Mouse (Mus musculus): ENCODE data around the gene Fam107b.
"Not testable (repeated sequence)": the region's sequence is repeated elsewhere in the genome, so short reads cannot be mapped to it uniquely, and the experiment has no call there.

The Fam107b gene

DNA sequence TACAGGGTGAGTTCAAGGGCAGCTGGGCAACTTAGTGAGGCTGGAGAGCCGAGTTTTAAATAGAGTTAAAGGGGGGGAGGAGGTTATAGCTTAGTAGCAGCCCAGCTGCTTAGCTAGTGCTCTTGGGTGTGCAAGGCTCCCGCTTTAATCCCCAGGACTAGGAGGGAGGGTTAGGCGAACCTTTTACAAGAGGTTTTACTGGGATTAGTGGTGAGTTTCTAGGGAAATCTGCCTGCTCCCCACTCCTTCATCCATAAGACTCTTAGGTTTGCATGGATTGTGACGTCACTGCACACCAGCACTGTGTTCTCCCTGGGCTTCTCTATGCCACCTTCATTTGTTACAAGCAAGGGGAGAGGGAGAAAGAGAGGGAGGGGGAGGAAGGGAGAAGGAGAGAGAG is 88.6 kb downstream of the Fam107b start:
- no peak for DNase-seq (ENCODE audit: low spot score)

- DNase-seq (ENCODE audit: low spot score), result no peak
Measured at GRCm38 (mm10) chr2:3659300-3659910, 89.1 kb downstream of the Fam107b start.

- DNase-seq (ENCODE audit: low spot score), result no peak
Measured at GRCm38 (mm10) chr2:3664086-3664485, 93.8 kb downstream of the Fam107b start.

- no peak for DNase-seq (ENCODE audit: low spot score)
Measured at GRCm38 (mm10) chr2:3668682-3669081, 98.4 kb downstream of the Fam107b start.

- DNase-seq (ENCODE audit: low spot score), result no peak
Measured at GRCm38 (mm10) chr2:3669646-3670045, 99.4 kb downstream of the Fam107b start.

DNA sequence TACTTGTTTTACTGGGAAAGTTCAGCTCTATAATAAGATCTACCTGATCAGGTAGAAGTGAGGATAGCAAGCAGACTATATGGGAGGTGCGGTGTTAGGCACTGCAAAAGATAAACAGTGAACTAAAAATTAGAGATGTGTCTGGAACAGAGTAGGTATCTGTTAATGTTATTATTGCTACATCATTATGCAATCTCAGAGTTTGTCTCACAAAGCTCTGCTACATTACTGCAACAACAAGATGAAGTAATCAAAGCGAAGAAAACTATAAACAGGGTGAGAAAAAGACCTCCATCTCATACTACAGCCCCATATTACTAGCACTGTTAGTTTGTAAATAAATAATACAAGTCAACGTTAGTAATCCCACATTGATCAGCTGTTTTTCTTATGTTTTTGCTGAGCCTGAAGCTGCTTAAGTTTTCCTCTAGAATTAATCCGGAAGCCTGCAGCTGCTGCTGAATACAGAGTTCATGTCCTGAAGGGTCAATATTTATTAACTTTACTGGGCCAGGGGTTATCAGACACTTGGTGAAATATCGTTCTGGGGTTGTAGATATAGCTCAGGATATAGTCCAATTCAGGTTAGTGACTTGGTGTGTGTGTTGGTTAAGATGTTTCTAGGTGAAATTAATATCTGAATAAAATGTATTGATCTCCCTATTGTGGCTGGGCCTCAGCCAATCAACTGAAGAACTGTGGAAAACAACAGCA is 102.5 kb downstream of the Fam107b start:
- DNase-seq (ENCODE audit: low spot score), result no peak

DNA sequence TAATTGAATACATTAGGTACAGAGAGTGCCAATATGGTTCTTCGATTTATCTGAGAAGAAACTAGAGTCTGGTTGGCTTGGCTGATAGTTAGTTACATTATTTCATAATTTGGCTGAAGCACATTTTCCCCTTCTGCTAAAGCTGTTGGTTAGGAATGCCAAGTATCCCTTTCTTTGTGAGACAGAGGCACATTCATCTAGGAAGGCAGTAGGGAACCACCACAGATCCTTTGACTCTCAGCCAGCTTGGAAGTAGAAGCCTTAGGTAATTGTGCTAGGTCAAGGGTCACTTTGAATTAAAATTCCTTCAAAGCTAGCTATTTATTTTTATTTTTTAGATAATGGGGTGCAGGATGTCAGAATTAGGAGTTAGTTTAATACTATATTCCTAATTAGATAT is 105.2 kb downstream of the Fam107b start:
- DNase-seq (ENCODE audit: low spot score), result no peak

- DNase-seq (ENCODE audit: low spot score), result no peak
Measured at GRCm38 (mm10) chr2:3682699-3683098, 112.4 kb downstream of the Fam107b start.

- no peak for DNase-seq (ENCODE audit: low spot score)
Measured at GRCm38 (mm10) chr2:3683343-3683742, 113.1 kb downstream of the Fam107b start.

GRCm38 (mm10) chr2:3683751-3684229 is 113.5 kb downstream of the Fam107b start:
- DNase-seq (ENCODE audit: low spot score), result no peak

DNA sequence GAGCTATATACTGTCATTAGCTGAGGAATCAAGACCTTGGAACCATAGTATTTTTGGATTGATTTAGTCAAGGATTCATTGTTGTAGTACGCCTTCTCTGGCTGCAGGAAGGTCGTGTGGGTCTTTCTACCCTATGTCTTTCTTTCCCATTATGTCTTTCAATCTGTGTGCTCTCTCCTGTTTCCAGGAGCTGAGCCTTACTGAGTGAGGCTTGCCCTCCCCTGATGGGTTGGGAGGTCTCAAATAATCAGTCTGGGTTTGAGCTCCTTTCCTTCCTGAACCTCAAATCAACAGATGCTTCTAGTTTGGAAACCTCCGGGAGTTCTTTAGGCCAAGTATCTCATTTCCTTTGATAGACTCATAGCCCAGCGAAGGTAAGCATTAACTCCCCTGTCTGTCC is 119.9 kb downstream of the Fam107b start:
- no peak for DNase-seq (ENCODE audit: low spot score)

DNA sequence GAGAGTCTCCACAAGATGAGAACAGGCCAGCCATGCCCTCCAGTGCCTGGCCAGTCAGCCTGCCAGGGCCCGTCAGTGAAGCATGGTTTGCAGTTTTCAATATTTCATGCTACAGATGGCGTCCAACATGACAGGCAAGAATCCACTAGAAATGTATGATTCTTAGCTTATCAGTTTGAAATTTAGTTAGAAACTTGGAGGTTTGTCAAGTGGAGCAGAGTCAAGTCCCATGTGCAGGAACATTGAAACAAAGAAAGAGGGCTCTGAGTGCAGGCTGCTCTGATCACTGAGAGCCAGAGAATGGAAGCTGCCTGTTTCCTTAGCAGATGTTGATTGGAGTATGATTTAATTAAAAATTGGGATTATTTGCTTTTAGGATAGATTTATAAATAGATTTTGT is 122.5 kb downstream of the Fam107b start:
- no peak for DNase-seq (ENCODE audit: low spot score)

GRCm38 (mm10) chr2:3695900-3696299 is 125.6 kb downstream of the Fam107b start:
- DNase-seq (ENCODE audit: low spot score), result no peak

DNA sequence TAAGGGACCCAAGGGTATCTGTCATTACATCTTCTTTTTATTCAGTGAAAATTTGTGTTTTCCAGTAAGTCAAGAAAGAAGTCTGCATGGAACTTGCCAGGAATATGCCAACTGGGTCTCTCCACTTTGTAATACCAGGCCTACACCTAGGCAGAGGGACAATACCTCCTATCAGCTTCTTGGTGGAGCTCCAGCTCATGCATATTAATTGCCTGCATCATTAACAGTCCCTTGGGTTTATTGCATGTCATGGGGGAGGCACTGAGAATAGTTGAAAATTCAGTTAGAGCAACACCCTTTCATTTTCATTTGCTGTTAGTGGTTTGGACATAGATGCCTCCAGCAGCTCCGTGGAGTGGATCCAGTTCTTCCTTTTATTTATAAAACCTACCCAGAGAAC is 130.1 kb downstream of the Fam107b start:
- no peak for DNase-seq (ENCODE audit: low spot score)

- DNase-seq (ENCODE audit: low spot score), result no peak
Measured at GRCm38 (mm10) chr2:3702640-3703190, 132.4 kb downstream of the Fam107b start.

- no peak for DNase-seq (ENCODE audit: low spot score)
Measured at GRCm38 (mm10) chr2:3703806-3704205, 133.5 kb downstream of the Fam107b start.

DNA sequence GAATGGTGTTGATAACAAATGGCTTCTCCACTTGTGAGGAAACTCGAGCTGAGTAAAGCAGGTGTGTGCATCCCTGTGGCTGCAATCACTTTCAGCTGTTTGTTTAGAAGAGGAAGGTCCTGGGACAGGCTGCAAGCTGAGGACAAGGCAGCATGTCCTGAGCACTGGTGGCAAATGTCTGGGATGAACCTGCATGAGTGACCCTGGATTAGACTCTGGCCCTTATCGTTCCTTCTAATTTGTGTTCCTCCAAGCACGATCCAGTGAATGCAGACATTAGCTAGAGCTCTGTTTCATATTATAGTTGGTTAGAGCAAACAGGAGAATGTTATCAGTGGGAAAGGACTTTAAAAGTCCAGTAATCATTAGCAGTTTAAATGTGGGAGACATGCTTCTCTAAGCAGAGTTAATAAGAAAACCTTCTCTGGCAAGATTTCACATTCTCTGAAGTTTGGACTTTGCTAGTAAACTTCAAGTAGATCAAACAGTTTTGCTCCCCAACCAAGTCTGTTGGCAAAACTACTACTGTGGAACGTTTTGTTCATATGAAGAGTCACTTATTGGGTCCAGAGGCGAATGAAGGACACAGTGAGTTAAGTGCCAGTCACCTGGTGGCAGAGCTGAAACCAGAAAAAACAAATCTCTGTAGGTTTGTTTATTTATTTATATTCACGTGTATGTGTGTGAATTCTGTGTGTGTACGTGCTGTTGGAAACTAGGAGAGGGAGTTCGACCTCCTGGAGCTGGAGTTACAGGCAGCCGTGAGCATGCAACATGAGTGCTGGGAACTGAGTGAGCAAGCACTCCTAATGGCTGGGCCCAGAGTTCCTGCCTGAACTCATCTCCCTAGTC is 134.2 kb downstream of the Fam107b start:
- no peak for DNase-seq (ENCODE audit: low spot score)

DNA sequence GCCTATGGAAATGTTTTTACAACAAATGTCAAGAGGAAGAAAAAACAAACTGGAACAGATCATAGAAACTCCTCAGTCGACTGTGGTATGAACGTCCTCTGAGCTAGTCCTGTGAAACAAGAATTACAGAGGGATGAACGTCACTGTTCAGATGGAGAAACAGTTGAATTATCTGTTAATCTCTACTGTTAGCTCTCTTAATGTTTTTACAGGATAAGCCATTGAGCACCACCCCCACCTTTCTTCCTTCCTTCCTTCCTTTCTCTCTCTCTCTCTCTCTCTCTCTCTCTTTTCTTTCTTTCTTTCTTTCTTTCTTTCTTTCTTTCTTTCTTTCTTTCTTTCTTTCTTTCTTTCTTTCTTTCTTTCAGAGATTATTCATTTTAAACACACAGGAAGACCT is 135.0 kb downstream of the Fam107b start:
- DNase-seq (ENCODE audit: low spot score), result not testable (repeated sequence)

DNA sequence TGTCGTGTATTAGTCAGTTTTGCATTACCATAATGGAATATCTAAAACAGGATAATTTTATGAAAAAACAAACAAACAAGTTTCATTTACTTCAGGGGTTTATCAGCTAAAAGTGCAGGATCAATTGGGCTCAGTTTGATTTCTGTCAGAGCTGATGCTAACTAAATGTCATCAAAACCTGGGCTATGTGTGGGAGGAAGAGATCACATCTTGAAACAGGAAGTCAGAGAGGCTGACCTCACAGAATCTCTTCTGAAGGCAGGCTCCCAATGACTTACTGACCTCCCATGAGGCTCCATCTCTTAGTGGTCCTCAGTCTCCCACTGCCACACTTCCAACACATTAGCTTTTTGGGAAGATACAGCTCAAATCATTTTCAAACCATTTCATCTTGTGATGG is 136.9 kb downstream of the Fam107b start:
- DNase-seq (ENCODE audit: low spot score), result no peak

DNA sequence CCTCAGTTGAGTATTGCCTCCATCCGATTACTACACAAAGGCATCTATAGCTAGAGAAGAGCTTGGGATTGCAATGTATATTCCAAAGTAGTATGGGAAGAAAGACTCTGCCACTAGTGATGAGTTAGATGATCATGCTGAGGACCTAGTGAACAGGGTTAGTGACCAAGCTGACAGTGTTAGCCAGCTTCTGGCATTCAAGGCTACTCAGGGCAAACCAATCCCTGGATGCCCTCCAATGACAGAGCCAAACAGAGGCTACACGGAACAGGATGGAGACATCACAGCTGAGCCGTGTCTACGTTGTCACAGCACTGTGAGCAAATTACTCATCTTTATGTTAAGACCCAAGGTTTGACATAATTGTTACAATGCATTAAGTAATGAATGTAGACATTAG is 138.3 kb downstream of the Fam107b start:
- DNase-seq (ENCODE audit: low spot score), result no peak

- DNase-seq (ENCODE audit: low spot score), result no peak
Measured at GRCm38 (mm10) chr2:3709882-3710281, 139.6 kb downstream of the Fam107b start.

- DNase-seq (ENCODE audit: low spot score), result no peak
Measured at GRCm38 (mm10) chr2:3710521-3710920, 140.2 kb downstream of the Fam107b start.

Measured in urinary bladder, postnatal 10 days (tissue).